Mouse (Mus musculus) lung, embryonic 15.5 days (tissue): Measurements from ENCODE around the gene Uchl3. TPM values are rescaled to one million over a fixed set of nuclear protein-coding genes. Genes with fewer than 3 reads are reported as not detected.

Experiments used
- polyA plus RNA-seq: library from polyadenylated mRNA; unstranded; fragments of >200 nt; fragmentation: Nextera tagmentation; extraction: Ambion mirVana; gene quantifications from 2 replicates; pipeline ENCODE4 v1.2.1, GENCODE M21; 2015

Gene Uchl3
- polyA plus RNA-seq, 1 experiment from 2014 or later, result 119 TPM

Other genes with a start within 250 kb of the Uchl3 start
- 12.5 and 12.9 TPM in 2 replicates for gene Tbc1d4, start 44.8 kb upstream of the Uchl3 start, polyA plus RNA-seq
- 85.6 and 92.5 TPM in 2 replicates for gene Commd6, start 13.3 kb upstream of the Uchl3 start, polyA plus RNA-seq
- gene Gm9922, start 75.8 kb downstream of the Uchl3 start, polyA plus RNA-seq, result 1.5 and 2.6 TPM in 2 replicates
- gene Lmo7, start 76.0 kb downstream of the Uchl3 start, polyA plus RNA-seq, result 28.8 and 36.2 TPM in 2 replicates